13 mouse cellular contexts compared by ENCODE assay signal in genomic region chr12:77039953-77040305, GRCm38 (mm10).
A peak's percentile ranks its signal among the peaks of the same experiment; 100 is the strongest.
DNase-seq lines count a peak whose midpoint lies in the region; ATAC-seq and TF ChIP-seq lines count a peak whose summit lies in the region.
"Had no signal": no experiment of that assay in that cellular context is flagged by ENCODE, and none has a peak within 500 bp of the region (broad histone marks: within the 10 kb centered on the region; RNA-seq: fewer than 3 reads in every experiment).

No protein-coding gene starts in this region.

- dilution Hi-C loops in CH12.LX (cut with MboI; ENCODE audit: extremely low pct_ligation_motif_present, extremely low pct_unique_long_range_greater_than_20kb, low sequenced_read_pairs) = no loop called here

- H3K9ac ChIP-seq in lung, embryonic 15.5 days = no peak overlapping the region
- H3K9ac ChIP-seq in CH12.LX (ENCODE audit: insufficient read depth, low read depth) = peak overlapping the region; percentile 18
- H3K9ac ChIP-seq: forebrain, embryonic 12.5 days; liver, embryonic 13.5 days had no signal

- no peaks in the 10 kb centered on the region for H3K27me3 ChIP-seq in lung, embryonic 15.5 days
- H3K27me3 ChIP-seq in CH12.LX (replicated peaks) = no peaks in the 10 kb centered on the region
- H3K27me3 ChIP-seq: forebrain, embryonic 12.5 days; liver, embryonic 13.5 days had no signal

- DNase-seq in lung, postnatal 4 days = no peak
- peak; percentile 56 to 58 for DNase-seq in B cell, adult 2 months
- DNase-seq in CH12.LX (ENCODE audit: extremely low read depth) = peak; percentile 80
- DNase-seq in layer of hippocampus, postnatal 10 days (ENCODE audit: low spot score in 2 of 2) = no peak
- DNase-seq in kidney, adult 9 months = no peak
- no peak for DNase-seq in right cerebral cortex, postnatal 36 days (ENCODE audit: low spot score in 2 of 2)
- DNase-seq: layer of hippocampus, adult 9-11 months; liver, embryonic 13.5 days had no signal

- H3K4me2 ChIP-seq in lung, embryonic 15.5 days = no peak overlapping the region
- peak overlapping the region; percentile 73 for H3K4me2 ChIP-seq in CH12.LX (ENCODE audit: insufficient read depth, low read depth, poor library complexity, severe bottlenecking)
- H3K4me2 ChIP-seq: forebrain, embryonic 12.5 days; liver, embryonic 13.5 days had no signal

- TF ChIP-seq RAD21 in CH12.LX (IDR thresholded peaks at IDR 0.05; ENCODE audit: low read depth, low read length) = no peak; the same call in 1 of the 2 replicates

- peaks cover 18% of the 10 kb centered on the region for H3K4me1 ChIP-seq in lung, embryonic 15.5 days
- H3K4me1 ChIP-seq in CH12.LX (ENCODE audit: control insufficient read depth in 1 of 2, insufficient read depth in 2 of 2) = peaks cover 5 to 21% of the 10 kb centered on the region in 2 experiments
- H3K4me1 ChIP-seq: forebrain, embryonic 12.5 days; liver, embryonic 13.5 days had no signal

- no peak for TF ChIP-seq CTCF in CH12.LX (conservative IDR thresholded peaks at IDR 0.05 in 1 of 2, IDR thresholded peaks at IDR 0.05 in 1 of 2; ENCODE audit: low read depth in 2 of 2, low read length in 2 of 2)

- H3K27ac ChIP-seq in lung, embryonic 15.5 days = peak overlapping the region; percentile 12; the same call in 1 of the 2 replicates
- peak overlapping the region; percentile 66 for H3K27ac ChIP-seq in CH12.LX (ENCODE audit: insufficient read depth, low read depth)
- H3K27ac ChIP-seq: forebrain, embryonic 12.5 days; liver, embryonic 13.5 days had no signal

- no peak for ATAC-seq in lung, embryonic 15.5 days (ENCODE audit: borderline replicate concordance, extremely low read depth, low FRiP score, low TSS enrichment)
- ATAC-seq in inflammation-experienced regulatory T-cells, adult 6 months = peak; percentile 80
- ATAC-seq: hindbrain, embryonic 16.5 days had no signal

- no peak for TF ChIP-seq POLR2A in CH12.LX (IDR thresholded peaks at IDR 0.05; ENCODE audit: low read depth, low read length)

- peak; percentile 59; the same call in 1 of the 2 replicates for TF ChIP-seq EP300 in CH12.LX (IDR thresholded peaks at IDR 0.05; ENCODE audit: low read length)

- no peak overlapping the region for H3K4me3 ChIP-seq in lung, embryonic 15.5 days
- peak overlapping the region; percentile 51 to 59 (median 54) for H3K4me3 ChIP-seq in CH12.LX (replicated peaks in 1 of 3; ENCODE audit: low read depth in 2 of 3, low read length in 2 of 3, poor library complexity in 1 of 3)
- H3K4me3 ChIP-seq: forebrain, embryonic 12.5 days; liver, embryonic 13.5 days; midbrain, embryonic 10.5 days had no signal

- in situ Hi-C loops in CH12.LX (cut with MboI; ENCODE audit: low pct_ligation_motif_present, low pct_unique_long_range_greater_than_20kb, low sequenced_read_pairs) = no loop called here

- H3K36me3 ChIP-seq in lung, embryonic 15.5 days = no peaks in the 10 kb centered on the region
- no peaks in the 10 kb centered on the region for H3K36me3 ChIP-seq in CH12.LX (replicated peaks in 1 of 2; ENCODE audit: control insufficient read depth in 1 of 2, insufficient read depth in 1 of 2, low read length in 1 of 2)
- H3K36me3 ChIP-seq: forebrain, embryonic 12.5 days; liver, embryonic 13.5 days; midbrain, embryonic 10.5 days had no signal

- H3K79me2 ChIP-seq in CH12.LX (replicated peaks; ENCODE audit: control insufficient read depth, extremely low read depth, insufficient read depth, poor library complexity, severe bottlenecking) = no peaks in the 10 kb centered on the region

- WGBS in lung, embryonic 15.5 days = 84% methylated on average over 4 of the region's 4 CpGs

- H3K9me3 ChIP-seq in lung, embryonic 15.5 days = no peaks in the 10 kb centered on the region
- H3K9me3 ChIP-seq in CH12.LX (replicated peaks; ENCODE audit: low read length) = no peaks in the 10 kb centered on the region
- H3K9me3 ChIP-seq: forebrain, embryonic 12.5 days; liver, embryonic 13.5 days; midbrain, embryonic 10.5 days had no signal

TF ChIP-seq in CH12.LX, 34 proteins besides CTCF, POLR2A, EP300 and RAD21:
- TF ChIP-seq POLR2AphosphoS2 (IDR thresholded peaks at IDR 0.05; ENCODE audit: low read depth, low read length) = no peak
- no peak for TF ChIP-seq ZNF384 (IDR thresholded peaks at IDR 0.05; ENCODE audit: low read depth, low read length)
- TF ChIP-seq RCOR1 (conservative IDR thresholded peaks at IDR 0.05; ENCODE audit: low read depth, low read length) = no peak
- peak; percentile 28; the same call in 1 of the 2 replicates for TF ChIP-seq JUN (IDR thresholded peaks at IDR 0.05; ENCODE audit: insufficient read depth, low read depth, low read length)
- TF ChIP-seq ETS1 (conservative IDR thresholded peaks at IDR 0.05; ENCODE audit: low read depth, low read length) = peak; percentile 82
- no peak for TF ChIP-seq KAT2A (IDR thresholded peaks at IDR 0.05; ENCODE audit: insufficient replicate concordance, low read length)
- no peak for TF ChIP-seq CHD2 (IDR thresholded peaks at IDR 0.05; ENCODE audit: low read length)
- peak; percentile 64; the same call in 1 of the 2 replicates for TF ChIP-seq IRF4 (IDR thresholded peaks at IDR 0.05; ENCODE audit: low read depth, low read length)
- no peak for TF ChIP-seq PAX5 (IDR thresholded peaks at IDR 0.05; ENCODE audit: low read length)
- peak; percentile 62 for TF ChIP-seq TCF12 (IDR thresholded peaks at IDR 0.05; ENCODE audit: low read depth, low read length)
- TF ChIP-seq SIN3A (IDR thresholded peaks at IDR 0.05; ENCODE audit: low read length) = no peak
- TF ChIP-seq MAFK (IDR thresholded peaks at IDR 0.05; ENCODE audit: insufficient replicate concordance, low read length) = no peak
- TF ChIP-seq E2F4 (IDR thresholded peaks at IDR 0.05; ENCODE audit: insufficient replicate concordance, low read depth, low read length) = no peak
- TF ChIP-seq USF1 (IDR thresholded peaks at IDR 0.05; ENCODE audit: low read depth, low read length) = no peak
- no peak for TF ChIP-seq MAZ (IDR thresholded peaks at IDR 0.05; ENCODE audit: low read depth, low read length)
- no peak for TF ChIP-seq UBTF (IDR thresholded peaks at IDR 0.05; ENCODE audit: low read depth, low read length)
- TF ChIP-seq MYC (IDR thresholded peaks at IDR 0.05; ENCODE audit: low read depth, low read length) = 0 out of 2 replicates have a peak, but pooled peaks have one; percentile 34
- peak; percentile 85 for TF ChIP-seq BHLHE40 (IDR thresholded peaks at IDR 0.05; ENCODE audit: low read depth, low read length)
- TF ChIP-seq MEF2A (IDR thresholded peaks at IDR 0.05; ENCODE audit: borderline replicate concordance, low read depth, low read length) = peak; percentile 72; the same call in 1 of the 2 replicates
- TF ChIP-seq JUND (conservative IDR thresholded peaks at IDR 0.05; ENCODE audit: low read depth, low read length) = no peak
- TF ChIP-seq MXI1 (IDR thresholded peaks at IDR 0.05; ENCODE audit: low read depth, low read length) = no peak
- no peak for TF ChIP-seq TBP (conservative IDR thresholded peaks at IDR 0.05; ENCODE audit: low read depth, low read length)

Comparison
In these comparisons a context has a peak if more than half of its experiments do, and no peak if none do; other contexts are left out.
1. DNase-seq: peak in B cell, adult 2 months (2 of 2) and CH12.LX (single experiment); none in lung, postnatal 4 days (0 of 2), layer of hippocampus, postnatal 10 days (0 of 2), kidney, adult 9 months (single experiment) and right cerebral cortex, postnatal 36 days (0 of 2).